Mouse (Mus musculus) E14TG2a.4 (cell line): ENCODE results near the gene Pxylp1.

Experiments
- CTCF ChIP-seq: conservative IDR thresholded peaks from 2 replicates; pipeline ENCODE4 v1.5.1; 2014; ENCODE audit warnings: low read length
- NANOG ChIP-seq: IDR thresholded peaks from 2 replicates; pipeline ENCODE4 v1.6.1; 2014; ENCODE audit warnings: borderline replicate concordance, low read length, mixed read lengths

DNA sequence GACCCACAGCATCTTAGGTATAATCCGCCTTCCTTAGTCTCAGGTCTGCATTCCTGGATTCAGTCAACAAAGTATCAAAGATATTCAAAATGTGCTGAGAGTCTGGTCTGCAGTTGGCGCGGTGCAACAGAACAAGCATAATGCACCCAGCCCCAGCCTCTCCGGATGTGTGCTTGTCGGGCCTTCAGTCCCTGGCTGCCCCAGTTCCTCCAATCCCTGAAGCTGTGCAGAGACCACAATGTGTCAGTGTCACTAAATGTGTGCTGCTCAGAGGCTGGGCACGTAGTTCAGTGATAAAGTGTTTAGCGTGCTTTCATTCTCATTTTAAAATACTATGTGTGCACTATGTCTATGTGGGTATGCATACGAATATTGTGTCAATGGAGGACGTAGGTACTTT, 108.8 kb downstream of the Pxylp1 start:
- TF ChIP-seq CTCF (no peak), NANOG (no peak)
